10 mouse cellular contexts compared by ENCODE assay signal in genomic region chr5:92961770-92962231, GRCm38 (mm10).
DNase-seq lines count a peak whose midpoint lies in the region; ATAC-seq and TF ChIP-seq lines count a peak whose summit lies in the region.
"Had no signal": no experiment of that assay in that cellular context is flagged by ENCODE, and none has a peak within 500 bp of the region (broad histone marks: within the 10 kb centered on the region; RNA-seq: fewer than 3 reads in every experiment).

No protein-coding gene starts in this region.

- H3K9ac ChIP-seq in ES-E14 (ENCODE audit: insufficient read depth, low read depth, low read length, poor library complexity, severe bottlenecking): no peak overlapping the region
- H3K9ac ChIP-seq in heart, postnatal 0 days (replicated peaks; ENCODE audit: low read depth, low read length): no peak overlapping the region
- H3K9ac ChIP-seq: limb, embryonic 12.5 days had no signal

- peak overlapping the region; percentile 9; the same call in 1 of the 2 replicates for H3K4me2 ChIP-seq in heart, postnatal 0 days (ENCODE audit: low read depth, low read length)
- H3K4me2 ChIP-seq: limb, embryonic 12.5 days had no signal

- DNase-seq in ES-E14 (ENCODE audit: low read depth, low spot score) (no peak), MN1 (ENCODE audit: low spot score) (no peak)
- peak; percentile 78 for DNase-seq in adrenal gland, postnatal 14 days
- peak; percentile 87 for DNase-seq in heart, postnatal 0 days (ENCODE audit: low spot score)
- DNase-seq in lung, postnatal 36 days: peak; percentile 80
- no peak for DNase-seq in spleen, adult 12 weeks (ENCODE audit: low spot score)
- DNase-seq in cerebellum, adult 11-12 months: no peak
- DNase-seq: thymus, postnatal 4 days had no signal

- H3K9me3 ChIP-seq in ES-E14 (ENCODE audit: control insufficient read depth, insufficient read depth, low read depth, low read length): no peaks in the 10 kb centered on the region
- no peaks in the 10 kb centered on the region for H3K9me3 ChIP-seq in heart, postnatal 0 days (replicated peaks; ENCODE audit: control insufficient read depth, low read length)
- H3K9me3 ChIP-seq: limb, embryonic 12.5 days had no signal

- H3K4me1 ChIP-seq in ES-E14 (ENCODE audit: control insufficient read depth in 2 of 2, insufficient read depth in 2 of 2, low read length in 2 of 2, poor library complexity in 1 of 2): peaks cover 0 to 8% of the 10 kb centered on the region in 2 experiments; a peak in 1 of 4 replicates
- peaks cover 43% of the 10 kb centered on the region for H3K4me1 ChIP-seq in heart, postnatal 0 days (ENCODE audit: control insufficient read depth, insufficient read depth)

- 19% methylated on average over 7 of the region's 7 CpGs for WGBS in heart, postnatal 0 days

- in situ Hi-C loops in ES-E14 (cut with MboI; ENCODE audit: low sequenced_read_pairs in 2 of 2, unreplicated experiment in 2 of 2): loop anchor here (25.0 kb wide), 2 partner anchors 224 to 250 kb away; no protein-coding TSS in a partner anchor

- no peaks in the 10 kb centered on the region for H3K27me3 ChIP-seq in heart, postnatal 0 days (ENCODE audit: control insufficient read depth, insufficient read depth, low read length)
- H3K27me3 ChIP-seq: limb, embryonic 12.5 days had no signal

- no peak overlapping the region for H3K4me3 ChIP-seq in ES-E14 (ENCODE audit: insufficient read depth in 1 of 2, low read depth in 1 of 2, low read length in 2 of 2, poor library complexity in 1 of 2, severe bottlenecking in 1 of 2)
- no peak overlapping the region for H3K4me3 ChIP-seq in heart, postnatal 0 days (ENCODE audit: low read depth, low read length)
- H3K4me3 ChIP-seq: limb, embryonic 12.5 days had no signal

- ATAC-seq in heart, postnatal 0 days (ENCODE audit: insufficient read depth, low read depth): peak; percentile 85
- ATAC-seq: inflammation-experienced regulatory T-cells, adult 6 months had no signal

- no peak overlapping the region for H3K27ac ChIP-seq in ES-E14 (ENCODE audit: insufficient read depth, low read depth, low read length, poor library complexity, severe bottlenecking)
- H3K27ac ChIP-seq in heart, postnatal 0 days (ENCODE audit: low read depth): peak overlapping the region; percentile 81
- H3K27ac ChIP-seq: limb, embryonic 12.5 days had no signal

- TF ChIP-seq EP300 in heart, postnatal 0 days (IDR thresholded peaks at IDR 0.05; ENCODE audit: low read depth): no peak

- peaks cover 20% of the 10 kb centered on the region for H3K36me3 ChIP-seq in ES-E14 (ENCODE audit: control insufficient read depth, insufficient read depth, low read length, poor library complexity, severe bottlenecking)
- peaks cover 37% of the 10 kb centered on the region for H3K36me3 ChIP-seq in heart, postnatal 0 days (replicated peaks; ENCODE audit: control insufficient read depth, insufficient read depth, low read length)

- TF ChIP-seq CTCF in heart, postnatal 0 days (IDR thresholded peaks at IDR 0.05; ENCODE audit: low read depth): no peak

TF ChIP-seq in ES-E14, 5 proteins besides CTCF, POLR2A, EP300 and RAD21:
- TF ChIP-seq ZNF384 (IDR thresholded peaks at IDR 0.05; ENCODE audit: low read depth, low read length) (peak; percentile 51; the same call in 1 of the 2 replicates), ZC3H11A (IDR thresholded peaks at IDR 0.05; ENCODE audit: borderline replicate concordance, low read depth, low read length) (no peak), CHD2 (IDR thresholded peaks at IDR 0.05; ENCODE audit: low read depth, low read length) (no peak)
TF ChIP-seq in ES-E14: peak in this region for 1.

Comparison
In these comparisons a context has a peak if more than half of its experiments do, and no peak if none do; other contexts are left out.
1. DNase-seq: peak in adrenal gland, postnatal 14 days (single experiment), heart, postnatal 0 days (single experiment) and lung, postnatal 36 days (single experiment); none in ES-E14 (single experiment), spleen, adult 12 weeks (single experiment), MN1 (single experiment) and cerebellum, adult 11-12 months (single experiment).